Mouse (Mus musculus) thymus, adult 2 months (tissue): ENCODE results near the gene Klf9.

Experiments used
- CTCF ChIP-seq: fragments of 200-500 bp; IDR thresholded peaks from 2 replicates; pipeline ENCODE4 v1.5.1; 2012; ENCODE audit warnings: mild to moderate bottlenecking, control low read depth, low read length, moderate library complexity, borderline replicate concordance; ENCODE audit not compliant: control insufficient read depth, poor library complexity, insufficient read depth; ENCODE audit errors: extremely low read depth
- POLR2A ChIP-seq: fragments of 200-500 bp; IDR thresholded peaks from 2 replicates; pipeline ENCODE4 v1.6.1; 2012; ENCODE audit warnings: mild to moderate bottlenecking, low read length, control low read depth, moderate library complexity; ENCODE audit not compliant: control insufficient read depth, poor library complexity, insufficient read depth; ENCODE audit errors: extremely low read depth

DNA sequence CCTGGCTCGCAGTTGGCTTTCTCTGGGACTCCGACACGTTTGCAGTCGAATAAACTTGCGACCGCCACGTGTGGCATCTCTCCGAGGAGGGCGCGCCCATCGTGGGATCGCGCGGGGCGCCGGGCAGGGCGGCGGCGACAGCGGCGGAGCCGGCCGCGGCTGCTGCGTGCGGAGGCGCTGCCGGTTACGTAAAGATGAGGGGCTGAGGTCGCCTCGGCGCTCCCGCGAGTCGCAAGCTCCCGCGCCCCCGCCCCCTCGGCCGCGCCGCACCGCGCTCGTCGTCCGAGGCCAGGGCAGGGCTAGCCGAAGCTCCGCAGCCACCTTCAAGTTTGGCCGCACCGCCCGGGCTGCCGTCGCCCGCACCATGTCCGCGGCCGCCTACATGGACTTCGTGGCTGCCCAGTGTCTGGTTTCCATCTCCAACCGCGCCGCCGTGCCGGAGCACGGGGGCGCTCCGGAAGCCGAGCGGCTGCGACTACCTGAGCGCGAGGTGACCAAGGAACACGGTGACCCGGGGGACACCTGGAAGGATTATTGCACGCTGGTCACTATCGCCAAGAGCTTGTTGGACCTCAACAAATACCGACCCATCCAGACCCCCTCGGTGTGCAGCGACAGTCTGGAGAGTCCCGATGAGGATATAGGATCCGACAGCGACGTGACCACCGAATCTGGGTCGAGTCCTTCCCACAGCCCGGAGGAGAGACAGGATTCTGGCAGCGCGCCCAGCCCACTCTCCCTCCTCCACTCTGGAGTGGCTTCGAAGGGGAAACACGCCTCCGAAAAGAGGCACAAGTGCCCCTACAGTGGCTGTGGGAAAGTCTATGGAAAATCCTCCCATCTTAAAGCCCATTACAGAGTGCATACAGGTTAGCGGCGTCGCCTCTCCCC lies 610 bp downstream of the Klf9 start:
- no peak for TF ChIP-seq CTCF
- TF ChIP-seq POLR2A: 0 out of 2 replicates have a peak, but pooled peaks have one; percentile 16
